Mouse (Mus musculus): Measurements from ENCODE around the gene Zfp865. TPM values are rescaled to one million over a fixed set of nuclear protein-coding genes. Genes with fewer than 3 reads are reported as not detected.
"Not testable (repeated sequence)": the region's sequence is repeated elsewhere in the genome, so short reads cannot be mapped to it uniquely, and the experiment has no call there.

Gene Zfp865
- total RNA-seq, 2 experiments from 2014 or later = 35.9 TPM

- peak; percentile 89 to 96 for DNase-seq (ENCODE audit: low spot score in 2 of 2)
Observed at GRCm38 (mm10) chr7:5015118-5016001, 4.8 kb upstream of the Zfp865 start, which contains the start of gene Gm44973. TSS of gene Gm44973 (plus strand) at chr7:5015496.

DNA sequence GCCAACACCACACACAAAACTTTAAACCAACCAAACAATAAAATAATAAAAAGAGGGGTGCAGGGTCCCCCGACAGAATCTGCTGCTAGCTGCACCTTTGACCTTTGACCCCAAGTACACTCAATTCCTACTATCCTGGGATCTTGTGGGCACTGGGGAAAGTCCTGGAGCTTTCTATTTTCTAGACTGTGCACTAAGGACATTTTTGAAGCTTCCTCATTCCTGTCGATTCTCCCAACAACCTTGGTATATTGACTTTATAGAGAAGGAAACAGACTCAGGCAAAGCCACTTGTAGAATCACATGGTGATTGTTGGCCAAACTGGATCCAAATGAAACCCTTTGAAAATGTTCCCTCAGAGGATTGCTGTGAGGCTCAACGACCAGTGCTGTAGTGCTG lies 4.1 kb upstream of the Zfp865 start:
- no peak for DNase-seq (ENCODE audit: low spot score in 2 of 2)

DNA sequence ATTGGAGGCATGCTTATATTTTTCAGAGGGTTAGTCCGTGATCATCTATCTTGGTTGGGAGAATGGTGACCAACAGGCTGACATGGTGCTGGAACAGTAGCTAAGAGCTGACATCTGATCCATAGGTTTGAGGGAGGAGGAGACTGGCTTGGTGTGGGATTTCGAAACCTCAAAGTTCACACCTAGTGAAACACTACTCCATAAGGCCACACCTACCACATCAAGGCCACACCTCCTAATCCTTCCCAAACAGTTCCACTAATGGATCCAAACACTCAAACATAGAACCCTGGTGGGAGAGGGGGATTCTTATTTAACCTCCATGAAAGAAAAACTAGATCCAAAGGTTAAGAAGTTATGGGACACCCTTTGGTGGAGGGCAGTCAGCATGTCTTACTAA lies 3.3 kb upstream of the Zfp865 start:
- no peak for DNase-seq (ENCODE audit: low spot score in 2 of 2)

- no peak for DNase-seq (ENCODE audit: low spot score in 2 of 2)
Observed at GRCm38 (mm10) chr7:5017352-5017751, 2.8 kb upstream of the Zfp865 start.

DNA sequence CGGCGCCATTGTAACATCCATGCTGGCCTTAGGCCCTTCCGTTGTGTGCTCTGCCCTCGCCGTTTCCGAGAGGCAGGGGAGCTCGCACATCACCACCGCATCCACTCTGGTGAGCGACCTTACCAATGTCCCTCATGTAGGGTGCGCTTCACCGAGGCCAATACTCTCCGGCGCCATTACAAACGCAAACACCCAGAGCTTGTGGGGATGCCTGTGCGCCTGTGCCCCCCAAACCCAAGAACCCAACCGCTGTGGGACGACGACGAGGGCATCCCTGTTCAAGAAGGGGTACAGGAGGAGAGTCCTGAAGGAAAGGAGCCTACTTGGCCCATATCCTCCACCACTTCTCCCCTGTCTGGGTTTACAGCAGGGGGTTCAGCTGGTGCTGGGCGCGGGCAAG lies 2.2 kb upstream of the Zfp865 start:
- no peak for DNase-seq (ENCODE audit: low spot score in 2 of 2)

GRCm38 (mm10) chr7:5019576-5019975 lies 600 bp upstream of the Zfp865 start:
- DNase-seq (ENCODE audit: low spot score in 2 of 2) = not testable (repeated sequence)

- DNase-seq (ENCODE audit: low spot score in 2 of 2) = no peak
Observed at GRCm38 (mm10) chr7:5020685-5021084, 509 bp downstream of the Zfp865 start.

DNA sequence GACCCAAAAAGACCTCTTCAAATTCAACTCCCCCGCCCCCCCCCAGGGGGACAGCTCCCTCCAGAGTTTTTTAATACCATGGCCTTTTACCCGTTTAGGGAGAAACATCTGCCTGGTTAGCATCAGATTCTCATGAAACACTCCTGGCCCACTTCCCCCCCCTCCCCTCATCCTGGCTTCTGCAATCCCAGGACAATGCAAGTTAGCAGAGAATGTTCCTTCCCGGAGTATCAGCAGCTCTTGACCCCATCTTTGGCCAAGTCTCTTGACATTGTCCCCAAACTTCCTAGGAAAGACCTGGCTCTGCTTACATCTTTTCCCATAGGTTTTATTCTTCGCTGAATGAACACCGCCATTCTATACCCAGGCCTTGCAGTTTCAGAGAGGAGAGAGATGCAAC lies 1.0 kb downstream of the Zfp865 start:
- DNase-seq (ENCODE audit: low spot score in 2 of 2) = no peak

- DNase-seq (ENCODE audit: low spot score in 2 of 2) = no peak
Observed at GRCm38 (mm10) chr7:5029543-5029942, 9.4 kb downstream of the Zfp865 start.

DNA sequence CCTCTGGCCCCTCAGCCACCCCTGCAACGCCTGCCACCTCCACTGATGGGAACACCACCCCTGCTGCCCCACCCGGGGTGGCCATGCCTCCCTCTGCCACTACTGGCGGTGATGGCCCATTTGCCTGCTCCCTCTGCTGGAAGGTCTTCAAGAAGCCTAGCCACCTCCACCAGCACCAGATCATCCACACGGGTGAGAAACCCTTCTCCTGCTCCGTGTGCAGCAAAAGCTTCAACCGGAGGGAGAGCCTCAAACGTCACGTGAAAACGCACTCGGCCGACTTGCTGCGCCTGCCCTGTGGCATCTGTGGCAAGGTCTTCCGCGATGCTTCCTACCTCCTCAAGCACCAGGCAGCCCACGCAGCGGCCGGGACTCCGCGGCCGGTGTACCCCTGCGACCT lies 9.8 kb downstream of the Zfp865 start:
- no peak for DNase-seq (ENCODE audit: low spot score in 2 of 2)

- no peak for DNase-seq (ENCODE audit: low spot score in 2 of 2)
Observed at GRCm38 (mm10) chr7:5030554-5031275, 10.5 kb downstream of the Zfp865 start.

DNA sequence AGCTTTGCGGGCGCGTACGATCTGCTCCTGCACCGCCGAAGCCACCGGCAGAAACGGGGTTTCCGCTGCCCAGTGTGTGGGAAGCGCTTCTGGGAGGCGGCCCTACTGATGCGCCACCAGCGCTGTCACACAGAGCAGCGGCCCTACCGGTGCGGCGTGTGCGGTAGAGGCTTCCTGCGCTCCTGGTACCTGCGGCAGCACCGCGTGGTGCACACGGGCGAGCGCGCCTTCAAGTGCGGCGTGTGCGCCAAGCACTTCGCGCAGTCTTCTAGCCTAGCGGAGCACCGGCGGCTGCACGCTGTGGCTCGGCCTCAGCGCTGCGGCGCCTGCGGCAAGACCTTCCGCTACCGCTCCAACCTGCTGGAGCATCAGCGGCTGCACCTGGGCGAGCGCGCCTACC lies 11.3 kb downstream of the Zfp865 start:
- no peak for DNase-seq (ENCODE audit: low spot score in 2 of 2)

- DNase-seq (ENCODE audit: low spot score in 2 of 2) = no peak
Observed at GRCm38 (mm10) chr7:5033818-5034217, 13.6 kb downstream of the Zfp865 start, which contains the start of gene 4632433K11Rik. TSS of gene 4632433K11Rik (plus strand) at chr7:5034118.

GRCm38 (mm10) chr7:5035628-5036027 lies 15.5 kb downstream of the Zfp865 start:
- no peak for DNase-seq (ENCODE audit: low spot score in 2 of 2)

- DNase-seq (ENCODE audit: low spot score in 2 of 2) = no peak
Observed at GRCm38 (mm10) chr7:5036136-5036535, 16.0 kb downstream of the Zfp865 start.

DNA sequence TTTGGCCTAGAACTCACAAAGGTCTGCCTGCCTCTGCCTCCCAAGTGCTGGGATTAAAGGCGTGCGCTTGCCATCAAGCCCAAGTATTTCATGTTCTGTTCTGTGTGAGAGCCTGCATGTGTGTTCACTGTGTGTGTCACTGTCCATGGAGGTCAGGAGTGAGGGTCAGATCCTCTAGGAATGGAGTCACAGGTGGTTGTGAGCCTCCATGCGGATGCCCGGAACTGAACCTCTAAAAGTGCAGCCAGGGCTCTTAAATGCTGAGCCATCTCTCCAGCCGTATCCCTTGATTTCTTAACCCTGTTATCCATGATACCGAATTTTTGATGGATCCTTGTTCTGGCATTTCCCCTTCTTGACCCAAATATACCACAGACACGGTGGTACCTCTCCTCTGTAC lies 16.9 kb downstream of the Zfp865 start:
- DNase-seq (ENCODE audit: low spot score in 2 of 2) = no peak

DNA sequence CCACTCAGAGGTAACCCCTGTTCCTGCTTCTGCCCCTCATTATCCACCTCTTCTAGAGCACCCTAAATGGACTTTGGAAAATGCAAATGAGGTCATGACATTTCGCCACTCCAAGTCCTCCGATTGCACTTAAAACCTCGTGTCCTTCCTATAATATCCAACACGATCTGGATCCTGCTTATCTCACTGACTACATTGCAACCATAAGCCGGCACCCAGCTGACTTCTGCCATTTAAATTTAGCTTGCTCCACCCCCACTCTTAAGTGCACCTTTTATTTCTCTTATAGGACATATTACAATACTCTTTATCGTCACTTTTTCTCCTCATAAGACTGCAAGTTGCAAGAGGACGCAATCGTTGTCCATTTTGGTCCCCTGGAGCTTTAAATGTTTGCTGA lies 17.3 kb downstream of the Zfp865 start:
- no peak for DNase-seq (ENCODE audit: low spot score in 2 of 2)

GRCm38 (mm10) chr7:5038109-5038732 lies 18.0 kb downstream of the Zfp865 start, which contains the start of gene Zfp784:
TSS of gene Zfp784 (minus strand) at chr7:5038446.
- peak; percentile 89 to 93 for DNase-seq (ENCODE audit: low spot score in 2 of 2)

DNA sequence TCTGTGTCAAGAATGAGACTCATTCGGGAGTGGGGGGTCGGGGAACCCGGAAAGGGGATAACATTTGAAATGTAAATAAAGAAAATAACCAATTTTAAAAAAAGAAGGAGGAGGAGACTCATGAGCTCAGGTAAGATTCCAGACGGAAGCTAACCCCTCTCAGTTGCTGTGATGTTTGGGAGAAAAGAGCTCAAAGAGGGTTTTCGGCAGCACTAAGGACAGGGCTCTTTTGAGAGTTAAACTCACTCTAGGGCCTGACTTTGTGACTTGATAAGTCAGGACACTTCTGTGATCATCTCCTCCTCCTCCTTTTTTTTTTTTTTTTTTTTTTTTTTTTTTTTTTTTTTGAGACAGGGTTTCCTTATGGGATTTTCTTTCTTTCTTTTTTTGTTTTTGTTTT lies 18.8 kb downstream of the Zfp865 start:
- no peak for DNase-seq (ENCODE audit: low spot score in 2 of 2)

GRCm38 (mm10) chr7:5044981-5045380 lies 24.8 kb downstream of the Zfp865 start:
- DNase-seq (ENCODE audit: low spot score in 2 of 2) = no peak

DNA sequence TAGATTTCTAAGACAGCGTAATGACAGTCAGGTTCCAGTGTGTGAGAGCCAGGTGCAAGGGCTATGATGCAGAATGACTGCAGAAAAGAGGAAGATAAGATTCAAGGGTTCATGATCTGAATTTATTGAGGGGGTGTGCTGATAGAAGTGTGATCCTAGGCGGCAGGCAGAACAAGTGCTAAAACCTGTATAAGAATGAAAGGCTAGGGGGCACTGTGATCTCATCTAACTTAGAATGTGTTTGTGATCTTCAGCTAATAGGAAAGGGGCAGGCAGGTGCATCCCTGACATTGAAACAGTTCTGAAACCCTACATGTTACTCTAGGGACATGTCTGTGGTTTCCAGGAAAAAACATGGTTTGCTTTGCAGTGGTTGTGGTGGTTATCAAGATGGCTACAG lies 25.9 kb downstream of the Zfp865 start:
- DNase-seq (ENCODE audit: low spot score in 2 of 2) = no peak

DNA sequence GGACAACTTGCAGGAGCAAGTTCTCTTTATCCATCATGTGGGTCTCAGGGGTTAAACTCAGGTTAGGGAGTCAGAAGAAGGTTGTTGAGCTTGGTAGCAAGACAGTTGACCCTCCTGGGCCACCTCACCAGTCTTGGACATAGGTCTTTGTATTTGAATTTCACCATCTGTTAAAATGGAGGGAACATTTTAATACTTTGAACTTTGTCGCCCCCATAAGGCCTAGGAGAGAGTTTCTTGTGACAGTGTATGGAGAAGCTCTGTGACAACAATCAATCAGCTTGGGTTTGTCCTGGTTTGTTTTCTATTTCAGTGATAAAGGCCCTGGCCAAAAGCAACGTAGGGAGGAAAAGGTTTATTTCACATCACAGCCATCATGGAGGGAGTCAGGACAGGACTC lies 27.1 kb downstream of the Zfp865 start:
- no peak for DNase-seq (ENCODE audit: low spot score in 2 of 2)

All from layer of hippocampus, adult 18-20 months (tissue).